ENCODE assay signal across 13 mouse cellular contexts in the genomic region with DNA sequence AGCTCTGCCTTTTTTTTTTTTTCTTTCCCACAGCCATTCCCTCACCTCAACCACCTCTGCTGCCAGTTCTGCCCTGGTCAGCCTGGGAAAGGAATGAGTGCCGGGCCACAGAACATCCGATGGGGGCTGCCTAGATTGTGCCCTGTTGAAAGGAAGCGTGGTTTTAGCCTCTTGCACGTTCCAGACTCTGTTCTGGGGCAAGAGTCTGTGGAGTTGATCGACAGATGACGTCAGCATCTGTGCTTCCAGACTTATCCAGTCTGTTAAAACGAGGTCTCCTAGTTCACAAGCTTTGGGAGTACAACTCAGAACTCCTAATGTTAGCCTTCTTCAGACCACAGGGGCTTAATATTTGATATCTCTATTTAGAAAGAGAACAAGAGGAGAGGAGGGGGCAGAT. TPM values are rescaled to one million over a fixed set of nuclear protein-coding genes. Genes with fewer than 3 reads are reported as not detected.
A peak's percentile ranks its signal among the peaks of the same experiment; 100 is the strongest.
DNase-seq lines count a peak whose midpoint lies in the region; ATAC-seq and TF ChIP-seq lines count a peak whose summit lies in the region.
"Had no signal": no experiment of that assay in that cellular context is flagged by ENCODE, and none has a peak within 500 bp of the region (broad histone marks: within the 10 kb centered on the region; RNA-seq: fewer than 3 reads in every experiment).

No protein-coding gene starts in this region.

- H3K36me3 ChIP-seq in intestine, embryonic 16.5 days (ENCODE audit: control insufficient read depth, insufficient read depth, low read length) = no peaks in the 10 kb centered on the region
- no peaks in the 10 kb centered on the region for H3K36me3 ChIP-seq in lung, postnatal 0 days (ENCODE audit: insufficient read depth, low read length)

- H3K9ac ChIP-seq in intestine, embryonic 16.5 days (ENCODE audit: low read depth, low read length) = 0 out of 2 replicates have a peak overlapping the region, but pooled peaks have one; percentile 10
- no peak overlapping the region for H3K9ac ChIP-seq in lung, postnatal 0 days (replicated peaks; ENCODE audit: low read depth)

- peaks cover 48% of the 10 kb centered on the region for H3K4me1 ChIP-seq in bone marrow macrophage, adult 2 months (ENCODE audit: control insufficient read depth, insufficient read depth, low read length)
- no peaks in the 10 kb centered on the region for H3K4me1 ChIP-seq in intestine, embryonic 16.5 days (ENCODE audit: control insufficient read depth, insufficient read depth, low read length)
- H3K4me1 ChIP-seq in lung, postnatal 0 days (ENCODE audit: insufficient read depth, low read depth, low read length) = peaks cover 17% of the 10 kb centered on the region; the same call in 1 of the 2 replicates

- no peak for ATAC-seq in intestine, embryonic 16.5 days
- ATAC-seq in lung, postnatal 0 days = no peak
- ATAC-seq in CD4-positive, CD25-positive, alpha-beta regulatory T cell, adult 4 months = no peak

- H3K9me3 ChIP-seq in intestine, embryonic 16.5 days (ENCODE audit: control insufficient read depth, low read length) = no peaks in the 10 kb centered on the region
- no peaks in the 10 kb centered on the region for H3K9me3 ChIP-seq in lung, postnatal 0 days (ENCODE audit: low read length)
- H3K9me3 ChIP-seq: megakaryocyte, embryonic 14.5 days had no signal

- H3K27me3 ChIP-seq in intestine, embryonic 16.5 days (replicated peaks; ENCODE audit: control insufficient read depth, insufficient read depth, low read length) = no peaks in the 10 kb centered on the region; the same call in 1 of the 2 replicates
- no peaks in the 10 kb centered on the region for H3K27me3 ChIP-seq in lung, postnatal 0 days (replicated peaks; ENCODE audit: insufficient read depth, low read length)

- 73% methylated on average over 7 of the region's 7 CpGs for WGBS in intestine, embryonic 16.5 days
- WGBS in lung, postnatal 0 days = 49% methylated on average over 7 of the region's 7 CpGs

- peak overlapping the region; percentile 6; the same call in 1 of the 2 replicates for H3K27ac ChIP-seq in left cerebral cortex, adult 2 months
- H3K27ac ChIP-seq in bone marrow macrophage, adult 2 months (ENCODE audit: insufficient read depth, low read depth, low read length) = peak overlapping the region; percentile 62
- no peak overlapping the region for H3K27ac ChIP-seq in intestine, embryonic 16.5 days (ENCODE audit: low read length)
- peak overlapping the region; percentile 70 for H3K27ac ChIP-seq in lung, postnatal 0 days (ENCODE audit: low read length)

- intact Hi-C loops in left cerebral cortex, adult 2 months (cut with DNase I) = no loop called here

- H3K4me2 ChIP-seq in intestine, embryonic 16.5 days (ENCODE audit: low read depth, low read length) = no peak overlapping the region
- H3K4me2 ChIP-seq in lung, postnatal 0 days (replicated peaks; ENCODE audit: low read depth, low read length) = no peak overlapping the region

- no peak for TF ChIP-seq POLR2A in bone marrow macrophage, adult 2 months (IDR thresholded peaks at IDR 0.05; ENCODE audit: borderline replicate concordance, low read depth, low read length)

- no peak overlapping the region for H3K4me3 ChIP-seq in left cerebral cortex, adult 2 months
- H3K4me3 ChIP-seq in bone marrow macrophage, adult 2 months (ENCODE audit: insufficient read depth, low read length) = no peak overlapping the region
- H3K4me3 ChIP-seq in intestine, embryonic 16.5 days (ENCODE audit: low read length) = no peak overlapping the region
- H3K4me3 ChIP-seq in lung, postnatal 0 days (ENCODE audit: low read depth, low read length) = no peak overlapping the region
- H3K4me3 ChIP-seq: erythroblast, embryonic 14.5 days; megakaryocyte, embryonic 14.5 days had no signal

- DNase-seq in left cerebral cortex, adult 2 months (ENCODE audit: extremely low spot score in 1 of 2, low spot score in 2 of 2) = no peak
- DNase-seq in left cerebral cortex, adult 11 months (ENCODE audit: low spot score) = no peak
- DNase-seq in lung, postnatal 0 days (ENCODE audit: low spot score) = peak; percentile 70
- no peak for DNase-seq in kidney, adult 8-10 months
- no peak for DNase-seq in cerebellum, adult 18-20 months
- DNase-seq: gastrocnemius, postnatal 36 days had no signal

- no peak for TF ChIP-seq CTCF in left cerebral cortex, adult 2 months (IDR thresholded peaks at IDR 0.05)
- no peak for TF ChIP-seq CTCF in bone marrow macrophage, adult 2 months (IDR thresholded peaks at IDR 0.05; ENCODE audit: low read depth, low read length)
- TF ChIP-seq CTCF in lung, postnatal 0 days (IDR thresholded peaks at IDR 0.05) = no peak

- TF ChIP-seq EP300 in lung, postnatal 0 days (IDR thresholded peaks at IDR 0.05) = no peak

RNA-seq across cellular contexts. Expression of gene Trf, which starts 3.8 kb away (rescaled TPM):
- total RNA-seq in left cerebral cortex, adult 2 months (2021) = 100 to 1,000 TPM; 131 to 135 TPM
- polyA plus RNA-seq in bone marrow macrophage, adult 2 months (2012; ENCODE audit: insufficient read depth, insufficient read length, missing spikeins) = 478 and 513 TPM in 2 replicates
- polyA plus RNA-seq in intestine, embryonic 16.5 days (2015; fragmentation: Nextera tagmentation; extraction: Ambion mirVana) = 249 and 380 TPM in 2 replicates
- 523 and 670 TPM in 2 replicates for polyA plus RNA-seq in lung, postnatal 0 days (2015; fragmentation: Nextera tagmentation; extraction: Ambion mirVana)
- polyA plus RNA-seq in CD4-positive, CD25-positive, alpha-beta regulatory T cell, adult 4 months (2017; shearing (Covaris generic)) = 1 to 10 TPM; 3.0 to 5.8 TPM

RNA-seq across cellular contexts. Expression of gene Gm20425, which starts 4.0 kb away (rescaled TPM):
- total RNA-seq in left cerebral cortex, adult 2 months (2021) = 10 to 100 TPM in 1 of 2 experiments, 1 to 10 TPM in 1; 8.5 to 11.7 TPM
- polyA plus RNA-seq in bone marrow macrophage, adult 2 months (2012; ENCODE audit: insufficient read depth, insufficient read length, missing spikeins) = 1.5 and 2.1 TPM in 2 replicates
- not detected in 2 replicates for polyA plus RNA-seq in intestine, embryonic 16.5 days (2015; fragmentation: Nextera tagmentation; extraction: Ambion mirVana)
- 7.3 and 10.7 TPM in 2 replicates for polyA plus RNA-seq in lung, postnatal 0 days (2015; fragmentation: Nextera tagmentation; extraction: Ambion mirVana)
- polyA plus RNA-seq in CD4-positive, CD25-positive, alpha-beta regulatory T cell, adult 4 months (2017; shearing (Covaris generic)) = 1 to 10 TPM; 1.5 to 4.2 TPM
- total RNA-seq: hematopoietic stem cell, adult 5-6 weeks had no signal
- polyA plus RNA-seq: erythroblast, embryonic 14.5 days; stomach, embryonic 14.5 days had no signal

RNA-seq across cellular contexts. Expression of gene Srprb, which starts 32.1 kb away (rescaled TPM):
- 10 to 100 TPM; 17.6 to 20.5 TPM for total RNA-seq in left cerebral cortex, adult 2 months (2021)
- polyA plus RNA-seq in bone marrow macrophage, adult 2 months (2012; ENCODE audit: insufficient read depth, insufficient read length, missing spikeins) = 17.7 and 20.8 TPM in 2 replicates
- 51.0 and 51.7 TPM in 2 replicates for polyA plus RNA-seq in intestine, embryonic 16.5 days (2015; fragmentation: Nextera tagmentation; extraction: Ambion mirVana)
- 39.4 and 40.5 TPM in 2 replicates for polyA plus RNA-seq in lung, postnatal 0 days (2015; fragmentation: Nextera tagmentation; extraction: Ambion mirVana)
- 10 to 100 TPM; 33.7 to 43.1 TPM for polyA plus RNA-seq in CD4-positive, CD25-positive, alpha-beta regulatory T cell, adult 4 months (2017; shearing (Covaris generic))

Comparison
In these comparisons a context has a peak if more than half of its experiments do, and no peak if none do; other contexts are left out.
1. RNA of gene Trf, which starts 3.8 kb away (polyA plus RNA-seq): 523 to 670 TPM in lung, postnatal 0 days, 478 to 513 TPM in bone marrow macrophage, adult 2 months and 249 to 380 TPM in intestine, embryonic 16.5 days; 3.0 to 5.8 TPM in CD4-positive, CD25-positive, alpha-beta regulatory T cell, adult 4 months; every median in the first group is over 10 times any median in the second.